Mouse (Mus musculus) neural tube, embryonic 13.5 days (tissue): ENCODE measurements around the gene Slit3. TPM values are rescaled to one million over a fixed set of nuclear protein-coding genes. Genes with fewer than 3 reads are reported as not detected.

Source experiments
- ATAC-seq: fragments of 200-750 bp; cut with Nextera tagmentation; 2 replicates; pipeline ENCODE4 v1.8.0; 2017; ENCODE audit warnings: low read depth, mild to moderate bottlenecking, moderate TSS enrichment, moderate library complexity
- H3K27ac ChIP-seq: fragments of 300-500 bp; sonication (generic); replicated peaks from 2 replicates; pipeline ENCODE4 v1.5.1; 2015; ENCODE audit warnings: moderate library complexity, mild to moderate bottlenecking, inconsistent platforms
- H3K27me3 ChIP-seq: fragments of 300-500 bp; sonication (generic); 2 replicates; pipeline ENCODE4 v1.6.1; 2015; ENCODE audit warnings: mild to moderate bottlenecking, inconsistent platforms
- H3K36me3 ChIP-seq: fragments of 300-500 bp; sonication (generic); 2 replicates; pipeline ENCODE4 v1.6.1; 2015; ENCODE audit warnings: mild to moderate bottlenecking, inconsistent platforms
- H3K4me1 ChIP-seq: fragments of 300-500 bp; sonication (generic); replicated peaks from 2 replicates; pipeline ENCODE4 v1.6.1; 2015; ENCODE audit warnings: inconsistent platforms
- H3K4me2 ChIP-seq: fragments of 300-500 bp; sonication (generic); 2 replicates; pipeline ENCODE4 v1.6.1; 2015; ENCODE audit warnings: inconsistent platforms, mild to moderate bottlenecking, moderate library complexity
- H3K4me3 ChIP-seq: fragments of 300-500 bp; sonication (generic); 2 replicates; pipeline ENCODE4 v1.5.1; 2015; ENCODE audit warnings: mild to moderate bottlenecking, inconsistent platforms
- H3K9ac ChIP-seq: fragments of 300-500 bp; sonication (generic); 2 replicates; pipeline ENCODE4 v1.6.1; 2015; ENCODE audit warnings: moderate library complexity, mild to moderate bottlenecking, inconsistent platforms
- H3K9me3 ChIP-seq: fragments of 300-500 bp; sonication (generic); 2 replicates; pipeline ENCODE4 v1.6.1; 2016; ENCODE audit warnings: inconsistent platforms
- WGBS: fragments of 180-500 bp; shearing (Covaris S2); methylation state at CpG from one replicate; pipeline ENCODE4 v1.1.7; 2015; 5-methylcytosine and 5-hydroxymethylcytosine counted together
- polyA plus RNA-seq: library from polyadenylated mRNA; unstranded; fragments of >200 nt; fragmentation: Nextera tagmentation; extraction: Ambion mirVana; gene quantifications from 2 replicates; pipeline ENCODE4 v1.2.1, GENCODE M21; 2015

Gene Slit3
- polyA plus RNA-seq, 1 experiment from 2014 or later: 31.2 TPM

DNA sequence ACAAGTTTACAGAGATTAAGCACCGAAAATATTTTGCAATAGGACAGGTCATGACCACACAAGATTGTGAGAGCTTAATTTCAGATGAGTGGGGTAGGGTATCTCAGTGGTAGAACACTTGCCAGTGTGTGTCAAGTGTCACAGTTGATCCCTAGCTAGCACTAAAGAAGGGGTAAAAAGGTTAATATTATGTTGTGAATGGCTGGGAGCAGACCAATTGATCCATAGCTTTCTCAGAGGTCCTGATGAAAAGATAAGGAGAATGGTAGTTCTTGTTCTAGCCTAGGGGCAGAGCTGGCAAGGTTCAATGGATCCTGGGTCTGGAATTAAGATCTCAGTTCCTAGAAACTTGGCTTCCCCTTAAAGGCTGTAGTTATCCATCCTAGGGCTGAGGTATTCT, 597.9 kb downstream of the Slit3 start:
- no peak overlapping the region for H3K27ac ChIP-seq

DNA sequence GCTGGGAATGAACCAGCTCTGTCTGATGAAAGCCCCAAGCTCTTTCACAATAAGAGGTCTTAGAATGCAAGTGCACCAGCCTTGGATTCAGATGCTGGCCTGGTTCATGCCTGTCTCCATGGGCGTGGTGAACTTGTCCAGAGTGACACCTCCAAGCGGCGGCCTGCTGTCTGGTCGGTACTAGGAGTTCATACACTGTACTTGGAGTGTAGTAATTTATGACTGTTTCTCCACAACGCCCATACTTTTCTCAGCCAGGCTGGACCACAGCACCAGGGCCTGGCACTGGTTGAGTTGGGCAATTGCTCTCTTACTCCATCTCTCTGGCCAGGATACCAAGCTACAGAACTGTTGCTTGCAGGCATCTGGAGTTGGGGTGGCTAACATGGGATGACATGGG, 602.9 kb downstream of the Slit3 start:
- H3K9me3 ChIP-seq: no peaks in the 10 kb centered on the region
- no peak overlapping the region for H3K27ac ChIP-seq
- no peaks in the 10 kb centered on the region for H3K36me3 ChIP-seq
- H3K9ac ChIP-seq: no peak overlapping the region
- ATAC-seq: no peak
- 82% methylated on average over 5 of the region's 5 CpGs for WGBS
- H3K27me3 ChIP-seq: no peaks in the 10 kb centered on the region
- H3K4me3 ChIP-seq: no peak overlapping the region
- H3K4me2 ChIP-seq: no peak overlapping the region
- peaks cover 2% of the 10 kb centered on the region; the same call in 1 of the 2 replicates for H3K4me1 ChIP-seq

More for the DNA sequence above, 597.9 kb downstream of the Slit3 start:
- no peak for ATAC-seq
- WGBS: 80% methylated on average over 1 of the region's 1 CpGs
- peaks cover 5% of the 10 kb centered on the region; the same call in 1 of the 2 replicates for H3K9me3 ChIP-seq
- H3K4me1 ChIP-seq: no peaks in the 10 kb centered on the region
- H3K9ac ChIP-seq: no peak overlapping the region
- H3K27me3 ChIP-seq: no peaks in the 10 kb centered on the region
- H3K4me2 ChIP-seq: no peak overlapping the region
- H3K36me3 ChIP-seq: no peaks in the 10 kb centered on the region
- no peak overlapping the region for H3K4me3 ChIP-seq

DNA sequence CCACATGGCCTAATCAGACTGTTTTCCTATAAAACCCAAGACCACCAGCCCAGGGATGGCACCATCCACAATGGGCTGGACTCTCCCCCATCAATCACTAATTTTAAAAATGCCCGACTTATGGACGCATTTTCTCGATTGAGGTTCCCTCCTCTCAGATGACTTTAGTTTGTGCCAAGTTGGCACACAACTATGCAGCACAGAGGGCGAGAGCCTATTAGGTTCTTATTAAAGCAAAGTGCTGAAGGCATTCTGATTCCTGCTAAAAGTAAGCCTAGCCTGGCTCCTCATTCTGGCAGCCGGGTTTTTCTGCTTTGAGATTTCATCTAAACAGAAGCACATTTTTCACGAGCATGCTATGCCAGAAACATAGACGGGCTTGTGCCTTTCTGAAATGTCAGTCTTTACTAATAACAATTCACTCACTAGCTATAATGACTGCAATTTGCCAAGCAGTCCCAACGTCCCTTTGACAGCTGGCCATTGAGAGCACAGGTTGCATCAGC, 605.4 kb downstream of the Slit3 start:
- no peaks in the 10 kb centered on the region for H3K27me3 ChIP-seq
- H3K9ac ChIP-seq: no peak overlapping the region
- no peak overlapping the region for H3K4me3 ChIP-seq
- WGBS: 78% methylated on average over 8 of the region's 8 CpGs
- no peaks in the 10 kb centered on the region for H3K36me3 ChIP-seq
- ATAC-seq: no peak
- peaks cover 18% of the 10 kb centered on the region for H3K4me1 ChIP-seq
- no peaks in the 10 kb centered on the region for H3K9me3 ChIP-seq
- H3K27ac ChIP-seq: no peak overlapping the region
- H3K4me2 ChIP-seq: no peak overlapping the region

DNA sequence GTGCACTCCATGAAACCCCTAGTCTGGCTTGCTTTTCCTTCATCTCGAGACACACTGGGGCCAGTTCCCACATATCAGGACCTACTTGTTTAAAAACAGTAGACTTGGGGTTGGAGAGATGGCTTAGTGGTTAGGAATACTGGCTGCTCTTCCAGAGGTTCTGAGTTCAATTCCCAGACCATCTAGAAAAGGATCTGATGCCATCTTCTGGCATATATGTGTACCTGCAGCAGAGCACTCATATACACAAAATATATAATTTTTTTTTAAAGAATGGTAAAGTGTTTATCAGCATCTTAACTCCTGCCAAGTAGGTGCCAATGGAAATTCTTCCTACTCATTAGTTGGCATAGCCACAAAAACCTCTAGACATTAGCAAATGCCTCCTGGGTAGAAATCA, 607.2 kb downstream of the Slit3 start:
- Histone ChIP-seq H3K9me3 (no peaks in the 10 kb centered on the region), H3K9ac (no peak overlapping the region), H3K27ac (no peak overlapping the region), H3K4me1 (peaks cover 18% of the 10 kb centered on the region), H3K27me3 (no peaks in the 10 kb centered on the region), H3K4me3 (no peak overlapping the region), H3K36me3 (no peaks in the 10 kb centered on the region), H3K4me2 (no peak overlapping the region)
- 90% methylated on average over 1 of the region's 1 CpGs for WGBS
- ATAC-seq: no peak

DNA sequence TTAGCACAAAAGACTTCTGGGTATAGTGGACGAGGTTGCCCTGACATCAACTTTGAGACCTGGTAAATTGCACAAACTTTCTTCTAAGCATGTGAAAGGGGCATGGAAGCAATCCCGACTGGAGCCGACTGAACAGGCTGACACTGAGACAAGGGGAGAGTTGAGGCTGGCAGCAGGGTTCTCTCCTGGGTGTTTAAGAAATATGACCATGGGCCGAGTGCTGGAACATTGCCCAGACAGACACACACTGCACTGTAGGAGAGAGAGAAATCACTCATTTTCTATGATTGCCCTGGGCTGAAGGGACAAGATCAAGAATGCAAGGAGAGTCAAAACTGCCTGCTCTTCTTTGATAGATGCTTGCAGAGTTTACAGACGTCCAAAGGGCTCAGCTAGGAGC, 608.2 kb downstream of the Slit3 start:
- Histone ChIP-seq H3K4me2 (no peak overlapping the region), H3K27ac (no peak overlapping the region), H3K27me3 (no peaks in the 10 kb centered on the region), H3K9ac (no peak overlapping the region), H3K4me1 (peaks cover 18% of the 10 kb centered on the region), H3K4me3 (no peak overlapping the region), H3K9me3 (no peaks in the 10 kb centered on the region), H3K36me3 (no peaks in the 10 kb centered on the region)
- WGBS: 25% methylated on average over 5 of the region's 5 CpGs
- peak; percentile 65 for ATAC-seq

DNA sequence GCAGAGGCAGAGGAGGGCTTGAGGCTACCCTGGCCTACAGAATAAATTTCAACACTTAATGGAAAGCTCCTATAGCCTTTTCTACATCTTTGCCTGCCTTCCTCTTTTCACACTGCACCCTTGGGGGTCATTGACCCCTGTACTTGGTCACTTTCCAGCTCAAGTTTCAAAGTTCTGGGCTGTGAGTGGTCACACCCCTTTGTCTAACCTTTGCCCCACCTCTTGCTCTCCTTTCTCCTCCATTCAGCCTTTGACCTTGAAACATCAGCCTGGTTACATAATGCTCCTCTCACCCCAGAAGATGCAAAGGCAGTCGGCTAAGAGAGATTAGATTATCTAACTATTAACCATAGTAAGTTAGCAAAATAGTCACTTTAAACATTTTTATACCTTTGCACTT, 611.3 kb downstream of the Slit3 start:
- no peaks in the 10 kb centered on the region for H3K27me3 ChIP-seq
- H3K36me3 ChIP-seq: no peaks in the 10 kb centered on the region

DNA sequence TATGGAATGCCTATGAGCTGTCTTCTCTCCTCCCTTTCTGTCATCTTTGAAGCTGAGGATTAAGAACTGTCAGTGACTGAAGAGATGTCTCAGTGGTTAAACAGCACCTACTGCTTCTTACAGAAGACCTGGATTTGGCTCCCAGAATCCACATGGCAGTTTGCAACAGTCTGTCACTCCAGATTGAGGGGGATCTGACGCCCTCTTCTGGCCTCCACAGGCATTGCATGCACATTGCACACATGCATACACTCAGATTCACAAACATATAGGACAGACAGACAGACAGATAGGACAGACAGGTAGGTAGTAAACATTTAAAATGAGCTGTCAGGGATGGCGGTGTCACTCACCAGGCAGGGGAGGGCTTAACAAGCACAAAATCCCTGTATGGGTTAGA, 615.8 kb downstream of the Slit3 start:
- H3K4me2 ChIP-seq: no peak overlapping the region
- no peaks in the 10 kb centered on the region for H3K27me3 ChIP-seq
- H3K9me3 ChIP-seq: no peaks in the 10 kb centered on the region
- ATAC-seq: no peak
- no peak overlapping the region for H3K4me3 ChIP-seq
- H3K27ac ChIP-seq: no peak overlapping the region
- H3K4me1 ChIP-seq: no peaks in the 10 kb centered on the region
- H3K36me3 ChIP-seq: no peaks in the 10 kb centered on the region
- 68% methylated on average over 2 of the region's 2 CpGs for WGBS
- H3K9ac ChIP-seq: no peak overlapping the region

More for the DNA sequence above, 611.3 kb downstream of the Slit3 start:
- no peak for ATAC-seq
- Histone ChIP-seq H3K4me1 (peaks cover 18% of the 10 kb centered on the region), H3K4me3 (no peak overlapping the region), H3K4me2 (no peak overlapping the region), H3K9me3 (no peaks in the 10 kb centered on the region), H3K27ac (no peak overlapping the region), H3K9ac (no peak overlapping the region)
- WGBS: 86% methylated on average over 1 of the region's 1 CpGs

DNA sequence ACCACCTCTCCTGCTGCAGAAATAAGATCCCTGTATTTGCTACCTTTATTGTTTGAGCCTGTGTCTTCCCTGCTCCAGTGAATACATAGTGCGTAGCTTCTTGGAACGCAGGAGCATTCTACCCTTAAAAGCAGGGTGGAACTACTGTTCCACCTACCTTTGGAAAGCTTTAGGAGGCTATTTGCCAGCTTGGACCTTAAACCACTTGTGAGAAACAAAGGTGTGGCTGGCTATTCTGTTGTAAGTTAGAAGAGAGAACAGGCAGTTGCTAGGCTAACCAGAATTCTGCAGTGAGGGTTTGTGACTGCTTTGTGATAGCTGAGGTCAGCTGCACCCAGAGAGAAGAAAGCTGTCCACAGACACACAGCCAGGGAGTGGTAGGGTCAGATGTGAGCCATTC, 616.2 kb downstream of the Slit3 start:
- Histone ChIP-seq H3K9me3 (no peaks in the 10 kb centered on the region), H3K27ac (no peak overlapping the region), H3K4me1 (no peaks in the 10 kb centered on the region), H3K4me2 (no peak overlapping the region), H3K9ac (no peak overlapping the region), H3K27me3 (no peaks in the 10 kb centered on the region), H3K36me3 (no peaks in the 10 kb centered on the region), H3K4me3 (no peak overlapping the region)
- WGBS: 94% methylated on average over 2 of the region's 2 CpGs
- no peak for ATAC-seq

DNA sequence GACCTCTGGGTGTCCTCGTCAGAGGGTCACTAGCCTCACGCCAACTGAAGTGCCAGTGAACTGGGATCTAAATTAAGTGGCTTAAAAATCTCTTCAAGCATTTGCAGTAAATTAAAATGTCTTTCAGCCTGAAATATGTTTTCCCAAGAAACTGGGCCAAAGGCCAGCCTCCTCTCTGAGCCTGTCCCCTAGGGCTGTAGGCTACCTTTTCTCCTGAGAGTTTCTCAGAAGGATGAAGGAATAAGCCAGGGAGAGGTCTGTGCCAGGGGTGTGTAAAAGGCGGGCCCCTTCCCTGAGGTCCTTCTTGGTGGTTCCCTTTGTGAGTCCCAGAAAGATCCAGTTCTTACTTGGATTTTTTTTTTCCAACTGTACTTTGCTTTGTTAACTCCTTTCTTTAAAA, 617.1 kb downstream of the Slit3 start:
- H3K9me3 ChIP-seq: 0 out of 2 replicates have a peak, but pooled peaks cover 2% of the 10 kb centered on the region
- H3K9ac ChIP-seq: no peak overlapping the region
- H3K4me3 ChIP-seq: no peak overlapping the region
- 76% methylated on average over 3 of the region's 3 CpGs for WGBS
- H3K27me3 ChIP-seq: no peaks in the 10 kb centered on the region
- no peak overlapping the region for H3K27ac ChIP-seq
- ATAC-seq: no peak
- no peaks in the 10 kb centered on the region for H3K36me3 ChIP-seq
- no peak overlapping the region for H3K4me2 ChIP-seq
- H3K4me1 ChIP-seq: no peaks in the 10 kb centered on the region

DNA sequence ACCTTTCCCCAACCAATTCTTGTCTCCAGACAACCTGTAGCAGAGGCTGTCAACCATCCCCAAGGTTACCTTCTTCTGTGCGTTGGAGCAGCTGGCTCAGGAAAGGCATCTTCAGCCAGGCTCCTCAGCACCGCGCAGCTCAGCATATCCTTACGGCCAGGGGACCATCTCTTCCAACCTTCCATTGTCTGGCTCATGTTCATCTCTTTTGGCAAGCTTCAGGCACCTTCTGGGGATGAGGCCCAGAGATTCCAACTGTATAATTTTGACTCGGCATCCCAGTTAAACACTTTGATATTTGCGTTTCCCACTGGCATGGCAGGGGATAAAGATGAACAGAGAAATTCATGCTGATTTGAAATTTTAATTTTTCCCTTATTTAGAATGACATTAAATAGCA, 622.6 kb downstream of the Slit3 start:
- 91% methylated on average over 6 of the region's 6 CpGs for WGBS
- ATAC-seq: no peak
- Histone ChIP-seq H3K9ac (no peak overlapping the region), H3K27me3 (no peaks in the 10 kb centered on the region), H3K4me3 (no peak overlapping the region), H3K4me2 (no peak overlapping the region), H3K27ac (no peak overlapping the region), H3K4me1 (no peaks in the 10 kb centered on the region), H3K9me3 (0 out of 2 replicates have a peak, but pooled peaks cover 7% of the 10 kb centered on the region), H3K36me3 (no peaks in the 10 kb centered on the region)

DNA sequence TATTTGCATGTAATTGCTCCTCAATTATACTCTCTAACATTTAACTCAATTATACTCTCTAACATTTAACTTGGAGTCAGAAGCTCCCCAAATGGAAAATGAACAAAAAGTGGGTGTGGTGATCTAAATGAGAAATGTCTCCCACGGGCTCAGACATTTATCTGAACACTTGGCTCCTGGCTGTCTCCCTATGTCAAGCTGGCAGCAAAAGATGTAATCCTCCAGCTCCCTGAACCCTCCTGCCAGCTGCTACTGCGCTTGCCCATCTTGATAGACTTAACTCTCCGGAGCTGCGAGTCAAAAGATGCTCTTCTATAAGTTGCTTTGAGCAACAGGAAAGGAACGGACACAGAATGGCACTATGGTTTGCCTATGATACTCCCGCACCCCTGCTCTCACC, 623.5 kb downstream of the Slit3 start:
- 0 out of 2 replicates have a peak, but pooled peaks cover 7% of the 10 kb centered on the region for H3K9me3 ChIP-seq
- WGBS: 89% methylated on average over 6 of the region's 6 CpGs
- no peak for ATAC-seq
- H3K4me1 ChIP-seq: no peaks in the 10 kb centered on the region
- no peak overlapping the region for H3K4me3 ChIP-seq
- no peak overlapping the region for H3K4me2 ChIP-seq
- no peaks in the 10 kb centered on the region for H3K27me3 ChIP-seq
- no peak overlapping the region for H3K27ac ChIP-seq
- no peaks in the 10 kb centered on the region for H3K36me3 ChIP-seq
- no peak overlapping the region for H3K9ac ChIP-seq

DNA sequence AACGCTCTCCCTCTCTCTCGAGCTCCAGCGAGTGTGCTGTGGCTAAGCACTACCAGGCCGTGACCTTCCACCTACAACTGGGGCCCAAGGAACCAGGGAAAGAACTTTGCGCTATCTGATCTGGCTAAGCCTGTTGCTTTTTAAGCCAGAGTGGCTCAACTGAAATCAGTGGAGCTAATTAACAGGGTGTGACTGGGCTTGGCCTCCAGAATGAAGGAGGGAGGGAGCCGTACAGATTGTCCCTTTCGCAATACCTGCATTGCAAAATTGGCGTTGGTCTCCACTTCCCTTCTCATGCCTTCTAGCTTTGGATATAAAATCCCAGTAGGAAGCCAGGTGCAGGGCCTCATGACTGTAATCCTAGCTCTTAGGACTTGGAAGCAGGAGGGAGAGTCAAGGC, 629.6 kb downstream of the Slit3 start:
- Histone ChIP-seq H3K27ac (no peak overlapping the region), H3K27me3 (no peaks in the 10 kb centered on the region), H3K4me1 (no peaks in the 10 kb centered on the region), H3K4me3 (no peak overlapping the region), H3K4me2 (no peak overlapping the region), H3K9ac (no peak overlapping the region), H3K9me3 (no peaks in the 10 kb centered on the region), H3K36me3 (no peaks in the 10 kb centered on the region)
- no peak for ATAC-seq
- 89% methylated on average over 8 of the region's 8 CpGs for WGBS

DNA sequence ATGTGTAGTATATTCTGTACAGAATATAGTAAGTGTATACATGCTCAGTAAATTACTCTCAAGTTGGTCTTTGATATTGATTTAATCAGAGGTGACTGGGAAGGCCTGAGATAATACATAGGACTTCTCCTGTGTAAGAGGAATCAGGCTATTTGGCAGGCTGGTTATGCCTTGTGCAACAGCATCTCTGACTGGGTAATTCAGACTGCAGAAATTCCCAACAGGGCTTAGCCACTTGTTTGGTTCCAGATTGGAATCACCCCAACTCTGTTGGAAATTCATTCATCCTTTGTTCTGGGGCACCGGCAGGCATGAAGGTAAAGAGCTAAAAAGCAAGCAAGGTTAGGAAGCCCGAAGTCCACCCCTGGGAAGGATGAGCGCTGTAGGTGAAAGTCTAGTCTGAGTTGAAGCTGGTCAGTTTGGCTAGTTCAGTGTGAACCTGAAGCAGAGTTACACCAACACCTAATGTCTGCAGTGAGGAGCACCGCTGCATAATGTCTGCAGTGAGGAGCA, 633.9 kb downstream of the Slit3 start:
- no peaks in the 10 kb centered on the region for H3K27me3 ChIP-seq
- WGBS: 83% methylated on average over 4 of the region's 4 CpGs
- no peak overlapping the region for H3K4me2 ChIP-seq
- no peaks in the 10 kb centered on the region for H3K4me1 ChIP-seq
- H3K9me3 ChIP-seq: no peaks in the 10 kb centered on the region
- H3K27ac ChIP-seq: no peak overlapping the region
- no peak for ATAC-seq
- no peak overlapping the region for H3K9ac ChIP-seq
- H3K36me3 ChIP-seq: no peaks in the 10 kb centered on the region
- no peak overlapping the region for H3K4me3 ChIP-seq
